Mouse (Mus musculus): ENCODE results near the gene Slc17a1. TPM values are rescaled to one million over a fixed set of nuclear protein-coding genes. Genes with fewer than 3 reads are reported as not detected.

Slc17a1 gene
- total RNA-seq, 2 experiments from 2014 or later, result not detected

DNA sequence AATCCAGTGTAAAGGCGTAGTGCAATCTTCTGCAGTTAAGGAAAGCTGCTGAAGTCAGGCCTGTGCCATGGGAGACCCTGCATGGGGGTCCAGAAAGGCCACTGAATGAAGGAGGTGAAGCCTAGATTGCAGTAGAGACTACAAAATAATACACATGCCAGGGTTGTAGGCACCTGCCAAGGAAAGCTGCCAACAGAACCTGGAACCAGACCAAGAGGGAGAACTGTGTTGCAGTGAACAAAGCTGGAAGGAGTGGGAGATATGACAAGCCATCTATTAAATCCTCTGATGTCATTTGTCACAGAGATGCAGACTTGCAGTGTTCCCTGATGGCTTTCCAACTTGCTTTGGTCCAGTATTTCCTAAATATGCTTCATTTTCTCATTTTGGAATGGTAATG, 71.1 kb downstream of the Slc17a1 start:
- DNase-seq (ENCODE audit: low spot score in 2 of 2), result peak; percentile 7 to 37
- intact Hi-C loops (cut with DNase I), result no loop called here

DNA sequence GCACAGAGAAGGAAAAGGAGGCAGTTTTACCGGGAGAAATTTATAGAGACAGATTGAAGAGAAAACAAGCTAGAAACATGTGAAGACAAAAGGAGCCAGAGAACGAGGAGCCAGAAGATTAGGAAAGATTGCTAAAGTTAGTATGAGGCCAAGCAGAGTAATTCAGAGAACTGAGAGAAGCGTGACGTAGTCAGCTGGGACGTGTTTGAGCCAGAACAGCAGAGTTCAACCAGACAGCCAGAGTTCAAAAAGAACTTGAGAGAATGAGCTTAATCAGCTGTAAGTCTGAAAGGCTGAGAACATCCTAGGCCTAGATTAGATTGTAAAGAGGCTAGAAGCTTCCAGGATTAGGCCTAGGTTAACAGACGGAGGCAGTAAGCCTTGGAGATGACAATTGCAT, 72.7 kb downstream of the Slc17a1 start:
- intact Hi-C loops (cut with DNase I), result no loop called here

GRCm38 (mm10) chr13:23942861-23943260, 75.3 kb downstream of the Slc17a1 start:
- no peak for DNase-seq (ENCODE audit: low spot score in 2 of 2)
- intact Hi-C loops (cut with DNase I), result no loop called here

More for the DNA sequence above, 72.7 kb downstream of the Slc17a1 start:
- DNase-seq (ENCODE audit: low spot score in 2 of 2), result no peak

Small RNA genes lying within 50 kb of the gene (microRNA-seq; reads per million reads assigned to microRNA genes)
- 0 reads per million in 2 experiments for gene Gm44344

Other genes with a start within 250 kb of the Slc17a1 start
- gene Hist1h2be, start 246.6 kb upstream of the Slc17a1 start, total RNA-seq (2021), result 1 to 10 TPM; 7.4 to 7.7 TPM
- gene Hist1h1e, start 245.2 kb upstream of the Slc17a1 start, total RNA-seq (2021), result 10 to 100 TPM; 53.2 to 67.9 TPM
- gene Hist1h2ac, start 183.8 kb upstream of the Slc17a1 start, total RNA-seq (2021), result 1 to 10 TPM; 2.1 to 2.4 TPM
- 10 to 100 TPM; 32.7 to 35.0 TPM for gene Hist1h2bc, start 183.6 kb upstream of the Slc17a1 start, total RNA-seq (2021)
- not detected for gene Hist1h1t, start 171.9 kb upstream of the Slc17a1 start, total RNA-seq (2021)
- 100 to 1,000 TPM in 1 of 2 experiments, 10 to 100 TPM in 1; 94.8 to 129 TPM for gene Hist1h4c, start 169.3 kb upstream of the Slc17a1 start, total RNA-seq (2021)
- gene Hfe, start 156.9 kb upstream of the Slc17a1 start, total RNA-seq (2021), result 1 to 10 TPM; 3.1 to 3.7 TPM
- 10 to 100 TPM; 51.7 to 71.1 TPM for gene Hist1h1c, start 128.9 kb upstream of the Slc17a1 start, total RNA-seq (2021)
- 1 to 10 TPM; 1.9 to 2.6 TPM for gene Hist1h3c, start 122.1 kb upstream of the Slc17a1 start, total RNA-seq (2021)
- gene Hist1h2bb, start 121.0 kb upstream of the Slc17a1 start, total RNA-seq (2021), result 10 to 100 TPM; 17.5 to 23.2 TPM
- gene Hist1h2ab, start 116.6 kb upstream of the Slc17a1 start, total RNA-seq (2021), result 10 to 100 TPM; 27.5 to 31.4 TPM
- gene Hist1h3b, start 115.5 kb upstream of the Slc17a1 start, total RNA-seq (2021), result 10 to 100 TPM in 1 of 2 experiments, 1 to 10 TPM in 1; 9.3 to 14.5 TPM
- 10 to 100 TPM; 87.5 to 89.8 TPM for gene Hist1h4b, start 110.7 kb upstream of the Slc17a1 start, total RNA-seq (2021)
- 10 to 100 TPM; 47.0 to 58.8 TPM for gene Hist1h4a, start 106.5 kb upstream of the Slc17a1 start, total RNA-seq (2021)
- gene Hist1h3a, start 105.4 kb upstream of the Slc17a1 start, total RNA-seq (2021), result 10 to 100 TPM; 35.9 to 40.0 TPM
- gene Hist1h1a, start 104.1 kb upstream of the Slc17a1 start, total RNA-seq (2021), result 10 to 100 TPM; 18.2 to 29.1 TPM
- gene Trim38, start 97.8 kb upstream of the Slc17a1 start, total RNA-seq (2021), result not detected
- not detected for gene Slc17a2, start 60.8 kb upstream of the Slc17a1 start, total RNA-seq (2021)
- gene Slc17a3, start 28.3 kb upstream of the Slc17a1 start, total RNA-seq (2021), result under 1 TPM; 0.11 to 0.16 TPM
- not detected for gene Slc17a4, start 47.3 kb downstream of the Slc17a1 start, total RNA-seq (2021)
- gene Hist1h2ba, start 66.4 kb downstream of the Slc17a1 start, total RNA-seq (2021), result not detected
- not detected for gene Hist1h2aa, start 66.7 kb downstream of the Slc17a1 start, total RNA-seq (2021)
- under 1 TPM; 0.41 to 0.55 TPM for gene Scgn, start 123.5 kb downstream of the Slc17a1 start, total RNA-seq (2021)